Mouse (Mus musculus) liver, embryonic 13.5 days (tissue): ENCODE measurements around the gene Anks3. TPM values are rescaled to one million over a fixed set of nuclear protein-coding genes. Genes with fewer than 3 reads are reported as not detected.

ENCODE experiments used
- ATAC-seq: fragments of 200-750 bp; cut with Nextera tagmentation; 2 replicates; pipeline ENCODE4 v1.8.0; 2017; ENCODE audit warnings: low read depth, mild to moderate bottlenecking, moderate number of reproducible peaks, moderate library complexity
- DNase-seq: peaks from one replicate; pipeline ENCODE4 v3.0.0; 2022
- H3K27ac ChIP-seq: fragments of 300-500 bp; sonication (generic); 2 replicates; pipeline ENCODE4 v1.5.1; 2015; ENCODE audit warnings: moderate library complexity, mild to moderate bottlenecking, inconsistent platforms
- H3K27me3 ChIP-seq: fragments of 300-500 bp; sonication (generic); 2 replicates; pipeline ENCODE4 v1.6.1; 2015; ENCODE audit warnings: mild to moderate bottlenecking, inconsistent platforms
- H3K36me3 ChIP-seq: fragments of 300-500 bp; sonication (generic); 2 replicates; pipeline ENCODE4 v1.6.1; 2015; ENCODE audit warnings: mild to moderate bottlenecking, inconsistent platforms
- H3K4me1 ChIP-seq: fragments of 300-500 bp; sonication (generic); replicated peaks from 2 replicates; pipeline ENCODE4 v1.6.1; 2015; ENCODE audit warnings: inconsistent platforms
- H3K4me2 ChIP-seq: fragments of 300-500 bp; sonication (generic); 2 replicates; pipeline ENCODE4 v1.6.1; 2015; ENCODE audit warnings: inconsistent platforms, mild to moderate bottlenecking, moderate library complexity
- H3K4me3 ChIP-seq: fragments of 300-500 bp; sonication (generic); replicated peaks from 2 replicates; pipeline ENCODE4 v1.5.1; 2015; ENCODE audit warnings: mild to moderate bottlenecking, inconsistent platforms
- H3K9ac ChIP-seq: fragments of 300-500 bp; sonication (generic); 2 replicates; pipeline ENCODE4 v1.6.1; 2015; ENCODE audit warnings: mild to moderate bottlenecking, inconsistent platforms
- H3K9me3 ChIP-seq: fragments of 300-500 bp; sonication (generic); replicated peaks from 2 replicates; pipeline ENCODE4 v1.6.1; 2016; ENCODE audit warnings: inconsistent platforms
- WGBS: fragments of 180-500 bp; shearing (Covaris S2); methylation state at CpG from one replicate; pipeline ENCODE4 v1.1.7; 2015; ENCODE audit not compliant: insufficient replicate concordance; 5-methylcytosine and 5-hydroxymethylcytosine counted together
- polyA plus RNA-seq: library from polyadenylated mRNA; unstranded; fragments of >200 nt; fragmentation: Nextera tagmentation; extraction: Ambion mirVana; gene quantifications from 2 replicates; pipeline ENCODE4 v1.2.1, GENCODE M21; 2015

Anks3 gene
- polyA plus RNA-seq, 1 experiment from 2014 or later = 12.1 TPM

- Histone ChIP-seq H3K36me3 (0 out of 2 replicates have a peak, but pooled peaks cover 2% of the 10 kb centered on the region), H3K27ac (peak overlapping the region; percentile 29; the same call in 1 of the 2 replicates), H3K27me3 (no peaks in the 10 kb centered on the region), H3K9me3 (no peaks in the 10 kb centered on the region), H3K4me1 (peaks cover 65% of the 10 kb centered on the region), H3K9ac (peak overlapping the region; percentile 14; the same call in 1 of the 2 replicates), H3K4me2 (no peak overlapping the region), H3K4me3 (no peak overlapping the region)
- ATAC-seq (no peak), DNase-seq (no peak)
- 70% methylated on average over 7 of the region's 7 CpGs for WGBS
Measured at GRCm38 (mm10) chr16:4894201-4894908, 69.7 kb downstream of the Anks3 start.

DNA sequence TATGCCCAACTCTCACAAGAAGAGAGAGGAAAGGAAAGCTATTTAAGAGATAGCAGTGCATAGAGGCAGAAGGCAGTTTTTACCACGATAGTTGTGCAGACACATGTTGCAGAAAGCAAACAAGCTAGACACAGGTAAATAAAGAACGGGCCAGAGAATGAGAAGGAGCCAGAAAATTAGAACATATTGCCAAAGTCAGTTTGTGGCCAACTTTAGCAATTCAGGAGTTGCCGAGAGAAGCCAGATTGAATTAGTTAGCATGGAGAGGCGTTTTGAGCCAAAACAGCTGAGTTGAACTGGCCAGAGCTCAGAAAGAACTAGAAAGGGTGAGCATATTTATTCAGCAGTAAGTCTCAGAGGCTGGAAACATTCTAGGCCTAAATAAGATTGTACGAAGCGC lies 71.8 kb downstream of the Anks3 start:
- Histone ChIP-seq H3K36me3 (0 out of 2 replicates have a peak, but pooled peaks cover 2% of the 10 kb centered on the region), H3K4me3 (no peak overlapping the region), H3K9me3 (no peaks in the 10 kb centered on the region), H3K4me1 (peaks cover 63% of the 10 kb centered on the region), H3K27ac (no peak overlapping the region), H3K9ac (no peak overlapping the region), H3K27me3 (no peaks in the 10 kb centered on the region), H3K4me2 (no peak overlapping the region)
- ATAC-seq (no peak), DNase-seq (no peak)
- 78% methylated on average over 6 of the region's 6 CpGs for WGBS

Other genes starting within 250 kb of the Anks3 start
- gene Nmral1, start 244.8 kb downstream of the Anks3 start, polyA plus RNA-seq = 48.0 and 48.2 TPM in 2 replicates
- gene Hmox2, start 237.8 kb downstream of the Anks3 start, polyA plus RNA-seq = 38.9 and 40.1 TPM in 2 replicates
- gene Cdip1, start 173.9 kb downstream of the Anks3 start, polyA plus RNA-seq = 16.7 and 17.9 TPM in 2 replicates
- not detected in 2 replicates for gene 4930562C15Rik, start 128.8 kb downstream of the Anks3 start, polyA plus RNA-seq
- 12.3 and 13.3 TPM in 2 replicates for gene Ubald1, start 83.9 kb downstream of the Anks3 start, polyA plus RNA-seq
- 22.6 and 24.5 TPM in 2 replicates for gene Mgrn1, start 78.0 kb downstream of the Anks3 start, polyA plus RNA-seq
- gene Nudt16l1, start 25.4 kb downstream of the Anks3 start, polyA plus RNA-seq = 53.6 and 55.1 TPM in 2 replicates
- gene Sept12, start 33.6 kb upstream of the Anks3 start, polyA plus RNA-seq = not detected in 2 replicates
- gene Smim22, start 43.1 kb upstream of the Anks3 start, polyA plus RNA-seq = 4.6 and 6.3 TPM in 2 replicates
- gene Rogdi, start 49.3 kb upstream of the Anks3 start, polyA plus RNA-seq = 42.6 and 45.7 TPM in 2 replicates
- 44.6 and 53.8 TPM in 2 replicates for gene Glyr1, start 85.7 kb upstream of the Anks3 start, polyA plus RNA-seq
- 8.6 and 8.9 TPM in 2 replicates for gene Ubn1, start 85.9 kb upstream of the Anks3 start, polyA plus RNA-seq
- gene Ppl, start 168.2 kb upstream of the Anks3 start, polyA plus RNA-seq = 0.14 and 0.24 TPM in 2 replicates
- 0.02 TPM in 1 of 2 replicates, not detected in the other for gene Sec14l5, start 182.9 kb upstream of the Anks3 start, polyA plus RNA-seq
- 17.9 and 18.0 TPM in 2 replicates for gene Nagpa, start 239.8 kb upstream of the Anks3 start, polyA plus RNA-seq